Mouse (Mus musculus) G1E (cell line): Measurements from ENCODE around the gene Gm10337. TPM values are rescaled to one million over a fixed set of nuclear protein-coding genes. Genes with fewer than 3 reads are reported as not detected.

Source experiments
- ATAC-seq: 2 replicates; pipeline ENCODE4 v1.8.0; 2016; ENCODE audit warnings: mild to moderate bottlenecking; ENCODE audit not compliant: insufficient number of reproducible peaks, poor library complexity, low FRiP score, severe bottlenecking; ENCODE audit errors: extremely low read depth
- DNase-seq: peaks from one replicate; pipeline ENCODE4 v3.0.0; 2012; ENCODE audit warnings: low spot score
- H3K27me3 ChIP-seq: 2 replicates; pipeline ENCODE4 v1.6.1; 2012; ENCODE audit warnings: mild to moderate bottlenecking, low read length, inconsistent platforms; ENCODE audit not compliant: insufficient read depth
- H3K36me3 ChIP-seq: replicated peaks from 2 replicates; pipeline ENCODE3; 2012; ENCODE audit warnings: mild to moderate bottlenecking, inconsistent platforms
- H3K4me1 ChIP-seq: 2 replicates; pipeline ENCODE4 v1.6.1; 2012; ENCODE audit warnings: low read depth, low read length, inconsistent platforms, mixed read lengths; ENCODE audit not compliant: insufficient read depth
- H3K4me3 ChIP-seq: 2 replicates; pipeline ENCODE4 v1.5.1; 2012; ENCODE audit warnings: low read depth, mild to moderate bottlenecking, inconsistent platforms, low read length, moderate library complexity, mixed read lengths
- H3K9me3 ChIP-seq: replicated peaks from 2 replicates; pipeline ENCODE4 v1.6.1; 2012; ENCODE audit warnings: inconsistent platforms
- CTCF ChIP-seq: IDR thresholded peaks from 2 replicates; pipeline ENCODE4 v1.5.1; 2012; ENCODE audit warnings: low read depth, low read length, inconsistent platforms, mixed read lengths
- GATA1 ChIP-seq: IDR thresholded peaks from 2 replicates; pipeline ENCODE4 v1.6.1; 2012; ENCODE audit warnings: borderline replicate concordance, low read length, inconsistent platforms, mixed read lengths
- GATA2 ChIP-seq: IDR thresholded peaks from 2 replicates; pipeline ENCODE4 v1.6.1; 2012; ENCODE audit warnings: low read depth, low read length, inconsistent platforms, borderline replicate concordance
- POLR2AphosphoS5 ChIP-seq: IDR thresholded peaks from 2 replicates; pipeline ENCODE4 v1.6.1; 2012; ENCODE audit warnings: low read depth, low read length, inconsistent platforms; ENCODE audit not compliant: insufficient replicate concordance
- TAL1 ChIP-seq: conservative IDR thresholded peaks from 2 replicates; pipeline ENCODE4 v1.6.1; 2012; ENCODE audit warnings: low read depth, low read length, inconsistent platforms, mixed read lengths
- polyA plus RNA-seq: library from polyadenylated mRNA; stranded (reverse); fragments of >175 nt; gene quantifications from 2 replicates; pipeline ENCODE4 v1.2.3, GENCODE M21; 2012
- total RNA-seq, 2 experiments: library from RNA; stranded (forward) in 1 of 2; stranded (reverse) in 1 of 2; fragments of 200-1000 nt in 1 of 2; fragments of >200 nt in 1 of 2; fragmentation: Nextera tagmentation in 1 of 2; gene quantifications; 2 replicates each; pipeline ENCODE4 v1.2.3; 2014 to 2017

Gm10337 gene
- total and polyA plus RNA-seq, 3 experiments = not detected

- H3K4me1 ChIP-seq = peaks cover 35% of the 10 kb centered on the region
- H3K4me3 ChIP-seq = no peak overlapping the region
- DNase-seq = no peak
- no peak for ATAC-seq
- H3K27me3 ChIP-seq = no peaks in the 10 kb centered on the region
- peaks cover 84% of the 10 kb centered on the region for H3K36me3 ChIP-seq
- TF ChIP-seq TAL1 (no peak), POLR2AphosphoS5 (no peak), GATA1 (no peak), CTCF (no peak), GATA2 (no peak)
- no peaks in the 10 kb centered on the region for H3K9me3 ChIP-seq
Observed at GRCm38 (mm10) chr15:102502254-102502840, 1.2 kb upstream of the Gm10337 start.

GRCm38 (mm10) chr15:102503924-102504782 lies 631 bp downstream of the Gm10337 start:
- no peak for ATAC-seq
- Histone ChIP-seq H3K4me1 (peaks cover 33% of the 10 kb centered on the region), H3K4me3 (no peak overlapping the region), H3K27me3 (no peaks in the 10 kb centered on the region), H3K9me3 (no peaks in the 10 kb centered on the region), H3K36me3 (peaks cover 72% of the 10 kb centered on the region)
- TF ChIP-seq TAL1 (no peak), GATA1 (no peak), GATA2 (no peak), CTCF (no peak), POLR2AphosphoS5 (no peak)
- DNase-seq = no peak

- TF ChIP-seq POLR2AphosphoS5 (no peak), GATA2 (no peak), TAL1 (no peak), CTCF (no peak), GATA1 (no peak)
- H3K4me1 ChIP-seq = peaks cover 42% of the 10 kb centered on the region
- H3K36me3 ChIP-seq = peaks cover 61% of the 10 kb centered on the region
- no peak overlapping the region for H3K4me3 ChIP-seq
- ATAC-seq = no peak
- H3K9me3 ChIP-seq = no peaks in the 10 kb centered on the region
- H3K27me3 ChIP-seq = 0 out of 2 replicates have a peak, but pooled peaks cover 2% of the 10 kb centered on the region
- no peak for DNase-seq
Observed at GRCm38 (mm10) chr15:102505073-102505769, 1.7 kb downstream of the Gm10337 start.

DNA sequence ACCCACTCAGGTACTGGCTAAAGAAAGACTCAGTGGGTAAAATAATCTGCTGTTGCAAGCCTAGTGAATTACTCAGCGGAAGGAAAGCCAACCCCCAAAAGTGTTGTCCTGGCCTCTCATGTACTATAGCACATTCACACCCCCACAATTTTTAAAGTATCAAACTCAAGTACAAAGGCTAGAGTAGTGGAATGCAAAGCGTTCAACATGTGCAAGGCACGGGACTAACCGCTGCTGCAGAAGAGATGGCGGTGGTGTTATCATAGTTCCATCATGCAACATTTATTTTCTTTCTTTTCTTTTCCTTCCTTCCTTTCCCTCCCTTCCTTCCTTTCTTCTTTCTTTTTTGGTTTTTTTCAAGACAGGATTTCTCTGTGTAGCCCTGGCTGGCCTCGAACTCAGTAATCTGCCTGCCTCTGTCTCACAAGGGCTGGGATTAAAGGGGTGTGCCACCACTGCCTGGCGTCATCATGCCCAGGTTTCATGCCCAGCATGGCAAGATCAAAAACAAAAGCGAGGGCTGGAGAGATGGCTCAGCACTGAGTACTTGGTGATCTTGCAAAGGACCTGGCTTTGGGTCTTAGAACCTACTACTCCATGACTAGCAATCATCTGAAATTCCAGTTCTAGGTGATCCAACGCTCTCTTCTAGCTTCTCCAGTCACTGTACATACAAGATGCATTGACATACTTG lies 2.4 kb downstream of the Gm10337 start:
- Histone ChIP-seq H3K4me1 (peaks cover 43% of the 10 kb centered on the region), H3K27me3 (peaks cover 8% of the 10 kb centered on the region; the same call in 1 of the 2 replicates), H3K36me3 (peaks cover 54% of the 10 kb centered on the region), H3K4me3 (no peak overlapping the region), H3K9me3 (no peaks in the 10 kb centered on the region)
- ATAC-seq (no peak), DNase-seq (no peak)
- TF ChIP-seq CTCF = no peak
- TF ChIP-seq TAL1 = no peak

DNA sequence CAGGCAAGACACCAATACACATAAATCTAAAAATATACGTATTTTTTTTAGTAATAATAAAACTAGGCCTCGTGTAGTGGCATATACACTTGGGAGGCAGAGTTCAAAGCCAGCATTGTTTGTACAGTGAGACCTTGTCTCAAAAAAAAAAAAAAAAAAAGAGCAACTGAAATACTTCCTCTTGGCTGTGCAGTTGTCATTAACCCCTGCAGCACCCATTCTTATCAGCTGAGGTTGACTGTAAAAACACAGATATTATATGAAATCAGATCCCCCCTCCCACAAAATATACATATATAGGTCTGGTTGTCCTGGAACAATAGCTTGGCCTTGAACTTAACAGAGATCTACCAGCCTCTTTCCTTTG lies 2.9 kb downstream of the Gm10337 start:
- Histone ChIP-seq H3K4me3 (no peak overlapping the region), H3K9me3 (no peaks in the 10 kb centered on the region), H3K27me3 (peaks cover 12% of the 10 kb centered on the region; the same call in 1 of the 2 replicates), H3K36me3 (peaks cover 49% of the 10 kb centered on the region), H3K4me1 (peaks cover 42% of the 10 kb centered on the region)
- TF ChIP-seq POLR2AphosphoS5 (no peak), GATA2 (no peak), CTCF (no peak), TAL1 (no peak), GATA1 (no peak)
- ATAC-seq = no peak
- no peak for DNase-seq
